Mouse (Mus musculus) duodenum, adult 2 months (tissue): Measurements from ENCODE around the gene Gm49776. TPM values are rescaled to one million over a fixed set of nuclear protein-coding genes. Genes with fewer than 3 reads are reported as not detected.

Experiments
- polyA plus RNA-seq: library from polyadenylated mRNA; depleted of rRNA; stranded (reverse); fragments of >200 nt; gene quantifications from 2 replicates; pipeline ENCODE4 v1.2.3, GENCODE M21; 2012; ENCODE audit warnings: low replicate concordance; rRNA removed

The Gm49776 gene
- not detected in 2 replicates for polyA plus RNA-seq

DNA sequence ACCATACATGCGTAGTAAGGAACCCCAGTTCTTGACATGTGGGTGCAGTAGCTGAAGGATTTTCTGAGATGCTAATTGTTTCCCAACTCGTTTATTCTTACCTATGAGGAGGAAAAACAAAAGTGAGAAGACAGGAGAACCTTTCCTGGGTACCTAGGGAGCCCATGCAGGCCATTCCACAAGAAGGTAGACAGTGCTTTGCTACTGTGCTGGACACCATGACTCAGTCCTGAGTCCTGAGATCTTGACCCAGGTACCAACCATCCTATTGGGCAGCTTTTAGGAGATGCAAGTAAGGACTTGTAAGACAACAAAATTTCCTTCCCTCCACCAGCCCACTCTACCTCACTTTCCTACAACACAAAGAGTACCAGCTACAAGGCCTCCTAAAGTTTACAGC lies at the start of gene Gm49776:
Gene Gm49776, minus strand, starts transcription at position 101 of the 400 bp plus-strand sequence.

DNA sequence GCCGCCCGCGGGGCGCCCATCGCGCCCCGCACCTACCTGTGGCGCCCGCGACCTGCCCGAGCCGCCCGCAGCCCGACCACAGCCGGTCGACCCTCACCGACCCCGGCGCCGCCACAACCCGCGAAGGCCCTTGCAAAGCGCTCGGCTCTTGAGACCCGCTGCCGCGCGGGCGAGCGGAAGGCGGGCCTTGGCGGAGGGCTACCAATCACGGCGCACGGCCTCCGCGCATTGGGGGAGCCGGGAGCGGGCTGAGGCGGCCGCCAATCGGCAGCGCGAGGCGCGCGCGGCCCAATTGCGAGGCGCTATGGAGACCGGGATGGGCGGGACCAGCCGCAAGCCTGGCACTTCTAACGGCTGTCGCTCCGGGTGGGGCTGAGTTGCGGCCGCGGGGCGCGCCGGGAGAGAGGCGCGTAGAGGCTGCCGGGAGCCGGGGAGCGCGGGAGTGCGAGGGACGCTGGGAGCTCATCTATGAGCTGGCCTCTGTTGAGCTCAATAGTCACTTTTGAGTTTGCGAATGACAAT lies 31.0 kb upstream of the Gm49776 start, which contains the start of gene Dgcr8:
Gene Dgcr8, minus strand, starts transcription at position 180 of the 522 bp plus-strand sequence.

GRCm38 (mm10) chr16:18248433-18249363 lies 9.4 kb downstream of the Gm49776 start, which contains the start of the genes Trmt2a and Ranbp1:
Gene Trmt2a, plus strand, starts transcription at chr16:18248679.
Gene Ranbp1, minus strand, starts transcription at chr16:18248732.

DNA sequence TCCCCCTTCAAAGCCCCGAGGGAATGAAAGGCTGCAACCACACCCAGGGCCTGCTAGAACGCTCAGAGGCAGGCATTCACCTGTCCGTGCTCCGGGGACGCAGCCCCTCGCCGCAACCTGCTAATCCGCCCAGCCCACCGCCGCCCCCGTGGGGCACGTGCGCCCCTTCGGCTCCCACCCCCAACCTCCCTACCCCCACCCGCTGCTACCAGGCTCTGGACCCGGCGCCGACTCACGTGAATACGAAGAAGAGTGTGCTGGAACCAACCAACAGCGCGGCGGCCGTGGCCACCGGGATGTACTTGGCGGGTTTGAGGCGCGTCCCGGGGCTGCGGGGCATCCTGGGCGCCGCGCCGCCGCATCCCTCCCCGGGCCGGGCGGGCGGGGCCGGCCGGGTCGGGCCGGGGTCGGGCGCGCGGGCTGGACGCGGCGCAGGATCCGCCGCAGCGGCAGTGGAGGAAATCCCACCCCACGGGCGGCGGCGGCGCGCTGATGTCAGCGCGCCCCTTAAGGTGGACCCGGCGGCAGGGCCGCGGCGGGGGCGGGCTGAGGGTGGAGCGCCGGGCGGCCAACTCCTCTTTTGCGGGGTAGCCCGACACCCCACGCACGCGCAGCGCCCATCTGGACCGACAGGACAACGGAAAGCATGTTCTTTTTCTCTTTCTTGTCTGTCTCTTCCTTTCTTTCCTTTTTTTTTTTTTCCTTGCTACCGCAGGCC lies 23.3 kb downstream of the Gm49776 start, which contains the start of gene Zdhhc8:
Gene Zdhhc8, minus strand, starts transcription at position 466 of the 718 bp plus-strand sequence.

DNA sequence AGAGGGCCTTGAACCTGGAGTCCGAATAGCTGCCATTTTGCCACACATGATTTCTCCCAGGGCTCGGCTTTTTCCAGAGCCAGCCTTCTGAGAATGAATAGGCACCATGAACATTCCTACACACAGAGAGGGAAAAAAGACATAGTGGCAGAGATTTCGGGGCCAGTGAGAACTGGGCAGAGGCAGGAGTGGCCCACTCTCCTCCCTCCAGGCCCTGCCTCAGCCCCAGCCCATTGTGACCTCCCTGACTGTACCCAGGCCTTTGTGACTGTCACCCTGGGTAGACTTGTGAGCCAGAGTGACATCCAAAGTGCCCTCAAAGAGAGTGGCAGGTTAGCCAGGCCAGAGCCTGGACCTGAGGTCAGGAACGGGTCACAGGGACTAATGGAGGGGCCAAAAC lies 40.5 kb downstream of the Gm49776 start, which contains the start of gene Ccdc188:
Gene Ccdc188, plus strand, starts transcription at position 301 of the 400 bp plus-strand sequence.

Other genes with a start within 250 kb of the Gm49776 start
- gene Dgcr6, start 205.5 kb downstream of the Gm49776 start, polyA plus RNA-seq, result 67.4 and 199 TPM in 2 replicates
- 50.2 and 81.1 TPM in 2 replicates for gene Prodh, start 168.1 kb downstream of the Gm49776 start, polyA plus RNA-seq
- gene Rtn4r, start 130.7 kb downstream of the Gm49776 start, polyA plus RNA-seq, result 11.3 and 34.8 TPM in 2 replicates
- gene Ccdc188, start 40.4 kb downstream of the Gm49776 start, polyA plus RNA-seq, result not detected in 2 replicates
- gene Zdhhc8, start 23.2 kb downstream of the Gm49776 start, polyA plus RNA-seq, result 22.7 and 36.2 TPM in 2 replicates
- 26.9 and 28.8 TPM in 2 replicates for gene Trmt2a, start 9.6 kb downstream of the Gm49776 start, polyA plus RNA-seq
- gene Ranbp1, start 9.6 kb downstream of the Gm49776 start, polyA plus RNA-seq, result 45.7 and 96.7 TPM in 2 replicates
- gene Dgcr8, start 30.9 kb upstream of the Gm49776 start, polyA plus RNA-seq, result 7.2 and 10.0 TPM in 2 replicates
- gene Tango2, start 89.8 kb upstream of the Gm49776 start, polyA plus RNA-seq, result 32.3 and 72.1 TPM in 2 replicates
- 10.5 and 11.1 TPM in 2 replicates for gene Arvcf, start 89.9 kb upstream of the Gm49776 start, polyA plus RNA-seq
- 16.3 and 21.9 TPM in 2 replicates for gene Txnrd2, start 168.1 kb upstream of the Gm49776 start, polyA plus RNA-seq
- gene Comt, start 168.5 kb upstream of the Gm49776 start, polyA plus RNA-seq, result 166 and 239 TPM in 2 replicates
- gene Gnb1l, start 240.4 kb upstream of the Gm49776 start, polyA plus RNA-seq, result 11.7 and 15.7 TPM in 2 replicates
- gene Rtl10, start 240.6 kb upstream of the Gm49776 start, polyA plus RNA-seq, result 4.1 and 6.5 TPM in 2 replicates